Mouse (Mus musculus) monocyte, adult 2 months (primary cell): ENCODE data around the gene AC134908.4.
A peak's percentile ranks its signal among the peaks of the same experiment; 100 is the strongest.
"Not testable (repeated sequence)": the region's sequence is repeated elsewhere in the genome, so short reads cannot be mapped to it uniquely, and the experiment has no call there.

ENCODE experiments used
- DNase-seq, 2 experiments: peaks; one replicate each; pipeline ENCODE4 v3.0.0; 2022; ENCODE audit warnings: low spot score in 2 of 2, low read depth in 1 of 2

AC134908.4 gene

DNA sequence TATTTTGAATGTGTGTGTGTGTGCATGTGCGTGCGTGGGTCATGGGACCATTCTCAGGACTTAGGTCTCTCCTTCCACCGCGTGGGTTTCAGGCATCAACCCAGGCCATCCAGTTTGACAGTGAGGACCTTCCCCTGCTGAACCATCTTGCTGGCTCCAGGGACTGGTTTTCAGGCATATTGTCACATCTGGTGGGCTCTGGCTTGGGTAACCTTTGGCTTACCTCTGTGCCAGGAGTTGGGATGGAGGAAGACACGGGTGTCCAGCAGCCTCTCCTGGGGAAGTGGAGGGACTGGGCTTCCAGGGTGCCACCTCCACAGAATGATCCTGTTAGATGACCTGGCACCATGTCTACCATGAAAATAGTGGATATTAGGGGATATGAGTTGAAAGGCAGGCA, 17.5 kb downstream of the AC134908.4 start:
- DNase-seq, result no peak

DNA sequence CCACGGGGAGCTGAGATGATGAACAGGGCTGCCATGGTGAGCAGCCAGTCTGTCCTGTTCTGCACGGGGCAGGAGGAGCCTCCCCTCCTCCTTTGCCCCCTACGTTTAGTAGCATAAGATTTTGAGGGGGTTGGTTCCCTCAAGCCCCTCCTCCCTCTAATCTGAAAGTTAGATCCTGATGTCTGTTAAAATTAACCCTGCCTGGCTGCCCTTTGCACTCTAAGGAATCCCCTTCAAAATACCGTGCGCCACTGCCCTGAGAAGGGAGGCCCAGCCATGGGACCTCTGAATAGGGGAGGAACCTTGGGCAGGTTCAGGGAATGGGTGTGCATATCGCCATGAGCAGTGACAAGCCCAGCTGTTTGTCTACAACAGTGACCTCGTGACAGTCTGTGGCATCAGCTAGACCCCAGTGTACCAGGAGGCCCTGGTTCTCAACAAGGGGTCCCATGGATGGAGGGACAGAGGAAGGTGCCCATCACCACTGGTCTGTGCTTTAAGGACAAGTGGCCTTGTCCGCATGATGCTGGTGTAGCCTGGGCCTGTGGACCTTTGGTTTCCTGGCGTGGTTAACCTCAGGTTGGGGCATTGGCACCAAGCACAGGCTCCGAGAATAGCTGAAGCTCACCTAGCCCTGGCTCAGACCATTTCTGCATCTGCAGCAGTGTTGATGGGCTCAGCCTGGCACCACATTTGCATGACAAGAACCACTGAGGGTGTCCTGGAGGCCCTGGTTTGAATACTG, 20.0 kb downstream of the AC134908.4 start:
- no peak for DNase-seq

DNA sequence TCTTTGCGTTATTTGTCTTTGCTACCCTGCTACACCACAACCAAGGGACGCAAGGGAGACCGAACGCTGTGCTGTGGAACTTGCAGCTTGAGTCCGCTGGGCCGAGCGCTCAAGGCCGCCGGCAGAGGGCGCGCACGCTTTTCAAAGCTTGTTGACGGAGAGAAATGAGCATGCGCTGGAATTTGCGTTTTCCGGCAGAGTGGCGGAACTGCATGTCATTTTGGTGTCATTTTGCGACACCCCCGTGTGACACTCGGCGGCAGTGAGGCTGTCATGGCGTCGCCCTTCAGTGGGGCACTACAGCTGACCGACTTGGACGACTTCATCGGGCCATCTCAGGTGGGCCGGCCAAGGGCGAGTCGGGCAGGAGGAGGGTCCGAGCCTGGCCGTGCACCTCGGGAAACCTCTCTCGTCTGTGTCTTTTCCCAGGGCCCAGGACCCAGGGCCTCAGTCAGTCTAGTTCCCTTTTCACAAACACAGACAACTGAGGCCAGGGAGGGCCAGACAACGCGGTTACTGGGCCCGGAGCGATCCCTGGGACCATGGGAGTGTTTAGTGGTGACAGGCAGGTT, 21.8 kb downstream of the AC134908.4 start, which contains the start of gene Narfl:
Gene Narfl (plus strand): TSS at position 228 of the 572 bp plus-strand sequence.
- DNase-seq, result peak; percentile 90 to 96

DNA sequence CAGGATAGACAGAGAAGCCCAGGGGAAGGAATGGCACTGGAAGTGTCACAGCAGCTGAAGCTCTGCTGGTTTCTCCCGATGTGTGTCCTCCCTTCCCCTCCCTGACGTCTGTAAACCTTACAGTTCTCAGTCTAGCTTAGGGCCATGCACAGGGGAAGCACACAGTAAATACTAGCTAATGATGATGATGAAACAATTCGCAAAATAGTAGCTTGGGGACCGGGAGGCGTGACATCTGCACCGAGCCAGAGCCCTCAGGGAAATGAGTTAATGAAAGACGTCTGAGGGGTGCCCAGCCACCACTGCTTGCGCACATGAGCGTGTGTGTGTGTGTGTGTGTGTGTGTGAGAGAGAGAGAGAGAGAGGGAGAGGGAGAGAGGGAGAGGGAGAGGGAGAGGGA, 26.1 kb downstream of the AC134908.4 start:
- no peak for DNase-seq

DNA sequence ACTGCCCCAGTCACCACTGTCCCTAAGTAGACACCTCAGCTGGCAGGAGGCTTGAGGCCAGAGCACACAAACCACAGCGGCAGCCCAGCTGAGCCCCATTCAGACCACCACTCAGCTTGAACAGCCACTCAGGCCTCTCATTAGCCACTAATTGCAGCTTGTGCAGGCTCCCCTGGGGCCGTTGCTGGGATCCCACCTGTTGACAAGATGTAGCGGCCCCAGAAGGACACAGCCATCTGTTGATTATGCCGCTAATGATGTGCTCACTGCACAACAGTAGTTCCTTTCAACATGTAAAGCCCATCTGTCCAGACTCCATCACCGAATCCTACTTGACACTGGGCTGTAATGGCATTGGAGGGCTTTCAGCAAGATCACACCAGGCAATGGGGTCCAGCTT, 29.6 kb downstream of the AC134908.4 start:
- DNase-seq, result no peak

DNA sequence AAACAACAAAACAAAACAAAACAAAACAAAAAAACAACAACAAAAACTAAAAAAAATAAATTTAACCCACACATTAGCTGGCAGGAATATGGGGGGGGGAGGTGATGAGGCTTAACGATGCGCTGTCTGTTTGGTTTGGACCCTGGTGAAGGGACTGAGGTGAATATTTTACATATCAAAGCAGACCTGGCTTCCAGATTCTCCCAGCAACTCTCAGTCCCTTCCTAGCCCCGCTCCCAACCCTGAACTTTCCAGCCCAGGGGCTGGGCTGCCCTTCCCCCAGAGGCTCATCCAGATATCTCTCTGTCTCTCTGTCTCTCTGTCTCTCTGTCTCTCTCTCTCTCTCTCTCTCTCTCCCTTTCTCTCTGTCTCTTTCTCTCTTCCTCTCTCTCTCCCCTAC, 32.9 kb downstream of the AC134908.4 start:
- DNase-seq, result no peak

DNA sequence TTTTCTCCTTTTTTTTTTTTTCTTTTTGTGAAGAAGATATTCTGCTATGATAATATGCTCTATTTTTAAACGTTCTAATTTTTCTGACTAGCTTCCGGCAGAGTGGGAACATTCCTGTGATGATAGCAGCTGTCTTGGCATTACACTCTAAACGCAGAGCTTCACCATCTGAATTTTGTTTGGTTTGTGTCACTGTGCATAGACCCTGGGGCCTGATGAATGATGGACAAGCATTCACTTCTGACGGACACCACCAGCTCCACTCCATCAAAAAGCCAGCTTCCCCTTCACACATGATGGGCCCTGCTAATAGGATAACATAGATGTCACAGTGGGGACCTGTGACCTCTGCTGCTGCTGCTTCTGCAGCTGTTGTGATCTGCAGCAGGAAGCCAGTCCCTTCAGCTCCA, 33.9 kb downstream of the AC134908.4 start:
- DNase-seq, result no peak

DNA sequence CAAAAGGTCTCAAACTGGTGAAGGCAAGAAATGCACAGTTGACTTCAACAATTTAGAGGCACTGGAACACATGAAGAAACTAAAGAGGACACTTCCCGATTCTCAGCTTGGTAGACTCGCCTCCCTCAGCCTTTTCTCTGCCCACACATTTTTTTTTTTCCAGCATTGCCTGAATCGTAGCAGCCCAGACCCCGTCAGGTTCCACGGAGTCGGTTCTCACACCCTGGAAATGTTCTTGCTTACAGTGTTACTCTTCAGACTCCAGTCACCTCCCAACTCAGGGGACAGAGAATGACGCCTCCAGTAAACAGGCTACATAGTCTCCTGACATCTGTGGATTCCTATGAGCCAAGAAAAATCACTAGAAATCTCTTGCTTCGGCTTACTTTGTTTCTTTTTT, 35.3 kb downstream of the AC134908.4 start:
- no peak for DNase-seq

DNA sequence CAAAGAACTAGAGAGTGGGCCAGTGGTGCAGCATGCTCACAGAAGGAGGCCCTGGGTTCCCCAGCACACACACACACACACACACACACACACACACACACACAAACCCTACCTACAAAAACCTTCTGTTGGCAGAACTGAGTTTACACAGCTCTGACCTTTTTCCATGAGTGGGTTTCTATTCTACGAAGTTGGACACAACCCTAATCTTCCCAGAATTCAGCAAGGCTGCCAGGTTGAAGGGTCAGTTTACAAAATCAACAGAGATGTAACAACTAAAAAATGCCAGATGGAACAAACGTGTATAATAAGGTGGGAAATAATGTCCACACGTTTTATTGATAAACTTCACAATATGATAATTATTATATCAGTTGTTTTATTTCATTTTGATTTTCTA, 37.8 kb downstream of the AC134908.4 start:
- DNase-seq, result no peak

DNA sequence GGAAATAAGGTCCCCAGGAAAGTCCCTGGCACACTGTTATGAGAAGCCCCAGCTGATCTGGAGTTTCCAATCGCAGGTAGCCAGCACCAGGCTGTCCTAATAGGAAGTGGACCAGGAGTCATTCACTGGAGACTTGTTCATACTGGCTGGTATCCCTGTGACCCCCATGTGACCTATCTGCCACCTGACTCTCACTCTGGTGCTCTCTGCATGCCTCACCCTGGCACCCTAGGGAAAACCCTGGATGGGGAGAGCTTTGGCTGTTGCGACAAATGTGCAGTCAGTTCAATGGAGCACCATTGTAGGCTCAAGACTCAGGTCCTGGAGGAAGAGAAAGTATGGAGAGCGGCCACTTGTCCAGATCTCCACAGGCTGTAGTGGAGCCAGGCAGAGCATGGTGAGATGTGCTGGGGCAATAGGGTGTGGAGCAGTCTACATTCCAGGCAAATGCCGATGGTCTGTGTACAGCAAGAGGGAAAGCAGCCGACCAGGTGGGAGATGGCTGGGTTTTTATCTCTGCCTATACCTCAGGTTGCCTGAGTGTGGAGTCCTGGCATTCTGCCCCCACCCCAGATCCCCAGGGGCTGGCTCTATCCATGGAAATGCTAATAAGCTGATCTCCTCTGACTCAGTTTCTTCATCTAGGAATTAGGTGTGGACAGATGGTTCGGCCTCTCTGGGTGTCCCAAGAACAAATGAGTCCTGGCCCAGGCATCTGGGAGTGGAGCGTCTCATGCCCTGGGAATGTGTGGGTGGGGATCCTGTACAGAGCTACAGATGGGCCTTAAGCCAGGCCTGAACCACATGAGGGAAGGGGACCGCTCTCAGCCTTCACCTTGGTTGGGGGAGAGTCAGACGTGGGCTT, 38.8 kb downstream of the AC134908.4 start:
- no peak for DNase-seq

DNA sequence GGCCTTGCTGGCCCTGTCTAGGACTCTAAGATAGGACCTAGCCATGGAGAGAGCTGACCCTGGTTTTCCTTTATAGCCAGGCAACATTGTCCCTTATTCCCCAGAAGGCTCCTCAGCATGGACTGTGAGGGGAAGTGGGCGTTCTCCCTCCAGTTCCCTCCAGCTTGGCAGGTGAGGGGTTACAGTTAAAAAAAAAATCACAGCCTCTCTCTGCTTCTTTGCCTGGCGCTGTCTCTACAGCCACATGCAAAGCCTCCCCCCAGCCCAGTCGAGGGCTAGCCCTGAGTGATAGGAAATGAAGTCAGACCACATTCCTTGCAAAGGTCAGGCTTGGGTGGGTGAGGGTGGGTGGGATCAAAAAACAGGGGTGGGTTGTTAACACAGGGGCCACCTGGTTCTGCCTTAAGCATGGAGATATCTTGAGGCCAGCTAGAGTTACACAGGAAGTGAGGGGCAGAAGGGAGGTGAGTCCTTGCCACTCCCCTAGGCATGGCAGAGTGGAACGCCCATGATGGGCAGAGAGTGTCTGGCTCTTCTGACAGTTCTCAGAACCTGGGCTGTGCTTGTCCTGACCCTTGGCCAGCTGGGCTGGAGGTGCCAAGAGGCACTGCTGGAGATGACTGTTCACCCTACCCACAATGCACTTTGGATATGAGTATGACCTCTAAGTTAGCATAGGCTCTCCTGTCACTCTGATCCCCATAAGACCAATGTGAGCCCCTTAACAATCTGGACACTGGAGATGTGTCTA, 39.7 kb downstream of the AC134908.4 start:
- no peak for DNase-seq

DNA sequence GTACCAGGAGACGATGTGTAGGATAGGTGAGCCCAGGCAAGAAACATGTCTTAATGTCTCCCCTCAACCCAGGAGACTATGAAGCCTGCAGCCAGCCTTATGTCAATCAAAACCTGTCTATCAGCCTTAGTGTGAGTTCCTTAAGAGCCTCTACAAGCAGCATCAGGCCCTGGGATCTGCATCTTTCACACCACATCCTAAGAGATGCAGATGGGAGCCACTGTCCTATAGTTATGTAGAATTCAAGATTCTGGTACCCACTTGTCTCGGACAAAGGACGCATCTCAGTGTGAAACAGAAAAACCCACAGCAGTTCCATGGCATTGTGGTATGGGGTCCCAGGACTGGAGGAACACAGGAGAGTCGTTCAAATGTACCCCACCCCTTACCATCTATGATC, 40.4 kb downstream of the AC134908.4 start:
- no peak for DNase-seq

DNA sequence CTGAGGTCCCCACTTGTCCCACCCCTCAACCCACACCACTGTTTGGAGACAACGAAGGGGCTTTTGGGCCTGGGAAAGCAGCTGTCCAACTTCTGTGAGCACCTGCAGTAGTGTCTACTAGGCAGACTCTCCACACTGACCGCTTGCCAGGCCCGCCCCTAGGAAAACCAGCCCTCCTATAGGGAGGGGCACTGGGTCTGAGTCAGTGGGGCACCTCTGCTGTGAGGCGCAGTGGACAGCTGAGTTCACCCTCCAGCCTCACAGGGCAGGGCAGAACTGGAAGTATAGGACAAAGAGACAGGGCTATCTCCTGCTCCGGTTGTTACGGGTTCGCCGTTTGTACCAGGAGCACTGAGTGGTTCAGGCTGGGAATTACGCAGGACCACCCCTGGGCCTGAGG, 41.2 kb downstream of the AC134908.4 start, which contains the start of gene Msln:
Gene Msln (minus strand): TSS at position 138 of the 400 bp plus-strand sequence.
- DNase-seq, result no peak

DNA sequence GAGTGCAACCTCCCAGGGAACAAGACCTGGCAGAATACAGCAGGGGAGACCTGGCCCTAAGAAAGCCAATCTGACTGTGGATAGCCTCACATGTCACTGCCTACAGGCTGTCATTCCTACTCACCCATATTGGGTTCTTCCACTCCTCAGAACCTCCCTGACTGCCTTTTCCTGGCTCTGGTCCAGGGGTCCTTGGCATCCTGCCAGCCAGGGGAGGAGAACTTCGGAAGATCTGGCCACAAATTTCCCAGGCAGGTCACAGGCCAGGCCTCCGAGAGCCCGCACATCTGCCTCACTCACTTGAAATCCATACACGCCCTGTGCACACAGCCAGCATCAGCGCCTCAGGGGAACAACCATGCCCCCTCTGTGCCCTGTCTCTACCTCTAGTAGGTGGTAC, 44.0 kb downstream of the AC134908.4 start:
- DNase-seq, result no peak

DNA sequence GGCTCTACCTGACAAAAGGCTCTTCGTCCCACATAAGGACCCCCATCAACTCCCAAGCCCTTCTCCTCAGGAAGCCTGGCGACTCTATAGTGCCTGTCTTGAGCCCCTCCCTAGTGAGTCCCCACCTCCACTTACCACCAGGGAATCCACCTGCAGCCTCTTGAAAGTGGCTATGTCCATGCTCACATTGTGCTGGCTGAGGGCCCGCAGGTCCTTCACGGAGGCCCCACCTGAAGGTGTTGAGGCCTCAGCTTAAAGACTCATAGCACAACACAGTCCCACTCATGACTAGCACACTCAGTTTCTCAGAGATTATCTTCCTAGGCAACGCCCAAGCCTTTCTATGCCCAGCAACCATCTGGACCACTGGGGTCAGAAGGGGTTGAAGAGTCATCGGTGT, 46.1 kb downstream of the AC134908.4 start:
- no peak for DNase-seq

DNA sequence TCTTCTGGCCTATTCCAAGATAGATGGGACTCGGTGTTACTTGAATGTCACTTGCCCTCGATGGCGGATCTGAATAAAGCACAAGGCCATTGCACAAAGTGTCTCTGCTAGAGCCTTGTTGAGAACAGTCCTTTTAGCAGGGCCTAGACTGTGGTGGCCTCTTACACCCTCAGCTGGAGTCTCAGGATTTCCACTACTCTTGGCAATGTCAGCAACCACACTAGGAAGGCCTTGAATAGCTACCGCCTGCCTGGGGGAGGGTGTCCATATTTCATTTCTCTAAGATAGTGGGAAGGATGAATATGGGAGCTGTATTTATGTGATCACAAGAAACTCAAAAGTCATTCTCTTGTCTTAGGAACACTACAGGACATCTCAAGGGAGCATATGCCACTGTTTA, 47.2 kb downstream of the AC134908.4 start:
- no peak for DNase-seq

DNA sequence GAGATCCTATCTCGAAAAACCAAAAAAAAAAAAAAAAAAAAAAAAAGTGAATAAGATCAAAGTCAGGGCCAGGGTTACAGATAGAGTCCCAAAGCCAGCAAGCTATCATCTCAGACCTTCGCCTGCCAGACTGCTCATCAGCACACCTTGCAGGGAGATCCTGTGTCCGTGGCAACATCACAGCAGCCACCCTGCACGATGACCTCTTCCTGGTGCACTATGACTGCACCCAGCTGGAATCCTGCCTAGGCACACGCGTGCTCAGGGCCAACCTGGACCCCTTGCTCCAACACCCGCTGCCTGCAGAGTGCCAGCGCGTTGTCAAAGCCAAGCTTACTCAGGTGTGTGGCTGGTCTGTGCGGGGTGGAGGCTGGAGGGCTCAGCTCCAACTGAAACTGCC, 51.1 kb downstream of the AC134908.4 start:
- DNase-seq, result no peak

DNA sequence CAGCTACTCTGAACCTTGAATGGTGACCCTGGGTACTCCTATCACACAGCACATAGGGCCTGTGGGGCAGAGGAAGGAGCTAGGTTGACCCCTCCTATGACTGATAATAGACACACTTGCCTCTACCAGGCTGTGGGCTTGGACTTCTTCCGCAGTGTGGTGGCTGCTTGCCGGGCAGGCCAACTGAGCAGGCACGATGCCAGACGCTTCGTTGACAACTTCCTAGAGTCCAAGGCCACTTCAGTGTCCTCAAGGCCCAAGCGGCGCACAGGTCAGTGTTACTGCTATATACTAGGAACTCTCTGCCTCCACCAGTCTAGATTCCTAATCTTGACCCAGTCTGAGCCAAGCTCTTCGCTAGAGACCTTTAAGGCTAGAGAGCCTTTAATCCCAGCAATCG, 51.6 kb downstream of the AC134908.4 start:
- DNase-seq, result no peak

DNA sequence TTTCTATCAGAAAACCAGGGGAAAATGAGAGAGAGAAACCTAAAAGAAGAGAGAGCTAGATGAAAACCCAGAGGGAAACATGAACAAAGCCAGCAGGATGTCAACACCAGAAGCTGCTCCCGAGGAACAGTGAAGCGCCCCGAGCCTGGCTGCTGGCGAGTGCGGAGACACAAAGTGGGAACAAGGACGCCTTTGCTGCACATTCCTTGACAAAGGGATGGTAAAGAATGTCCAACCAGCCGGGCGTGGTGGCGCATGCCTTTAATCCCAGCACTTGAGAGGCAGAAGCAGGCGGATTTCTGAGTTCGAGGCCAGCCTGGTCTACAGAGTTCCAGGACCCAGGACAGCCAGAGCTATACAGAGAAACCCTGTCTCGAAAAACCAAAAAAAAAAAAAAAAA, 54.0 kb downstream of the AC134908.4 start:
- DNase-seq, result not testable (repeated sequence)
